Mouse (Mus musculus): Measurements from ENCODE around the gene Fnip1.

GRCm38 (mm10) chr11:54413017-54413416, 25.0 kb upstream of the Fnip1 start:
- TF ChIP-seq CTCF (IDR thresholded peaks at IDR 0.05; ENCODE audit: extremely low read depth, insufficient read depth, low read length) (no peak), POLR2A (IDR thresholded peaks at IDR 0.05; ENCODE audit: extremely low read depth, insufficient read depth, low read length) (no peak)
